Mouse (Mus musculus): ENCODE measurements at regions not wholly inside any gene's neighbourhood (a gene's known extent, or its start where the extent isn't known, plus 50 kb on each side); places are given as distances from the start of the nearest gene placed in this dataset.

DNA sequence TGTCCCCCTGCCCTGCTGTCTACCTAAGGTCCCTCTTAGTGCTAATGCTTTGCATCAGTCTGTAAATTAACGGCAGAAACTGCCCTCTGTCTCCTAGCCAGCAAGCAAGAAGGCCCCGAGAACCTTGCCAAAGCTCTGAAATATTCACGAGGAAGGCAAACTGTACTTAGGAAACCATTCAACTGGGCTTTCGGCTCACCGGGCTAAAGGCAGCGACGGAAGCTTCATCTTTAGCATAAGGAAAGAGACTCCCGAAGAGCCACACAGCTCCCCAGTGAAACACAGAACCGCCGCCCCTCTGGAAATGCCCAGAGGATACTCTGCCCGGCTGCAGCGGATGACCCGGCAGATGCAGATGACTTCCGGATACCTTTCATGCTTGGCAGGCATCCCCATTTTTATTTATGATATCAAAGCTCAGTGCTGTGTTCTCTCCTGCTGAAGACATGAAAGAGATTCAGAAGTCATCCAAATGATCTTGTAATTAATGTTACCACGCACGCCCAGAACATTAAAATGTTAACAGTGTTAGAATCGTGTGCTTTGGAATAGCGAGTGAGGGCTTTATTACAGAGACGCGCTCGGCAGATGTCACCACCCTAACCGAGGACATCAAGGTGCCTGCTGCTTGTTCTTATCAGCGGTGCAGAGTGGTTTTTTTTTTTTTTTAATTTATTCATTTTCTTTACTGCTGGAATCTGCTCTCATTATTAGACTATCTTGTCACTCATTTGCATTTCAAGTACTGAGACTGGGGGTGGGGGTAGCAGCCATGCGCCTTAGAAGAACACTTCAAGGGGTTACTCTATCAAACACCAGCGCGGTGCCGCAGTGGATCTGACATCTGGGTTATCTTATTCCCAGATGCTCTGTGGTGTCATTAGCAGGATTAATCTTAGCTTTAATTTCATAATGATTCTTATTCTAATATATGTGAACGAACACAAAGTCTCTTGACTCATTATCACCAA, 127.2 kb downstream of the Zfp326 start:
- no peak for TF ChIP-seq CTCF (IDR thresholded peaks at IDR 0.05; ENCODE audit: borderline replicate concordance, insufficient read depth, low read length)
- no peak for TF ChIP-seq POLR2A (IDR thresholded peaks at IDR 0.05; ENCODE audit: low read depth, low read length)

Data from embryonic fibroblast, embryonic 13.5 days (primary cell).